Mouse (Mus musculus) gastrocnemius, postnatal 10 days (tissue): ENCODE measurements around the gene Lingo2. TPM values are rescaled to one million over a fixed set of nuclear protein-coding genes. Genes with fewer than 3 reads are reported as not detected.

Experiments used
- microRNA-seq, 2 experiments: library from miRNA; unstranded; fragments of <30 nt; microRNA quantifications; one replicate each; pipeline ENCODE4 v1.2.0; 2021
- total RNA-seq, 2 experiments: library from RNA; stranded (reverse); gene quantifications; 2 replicates each; pipeline ENCODE4 v1.2.3; 2021

Lingo2 gene
- total RNA-seq, 2 experiments from 2014 or later: 0.20 to 0.21 TPM

Small RNA genes lying within 50 kb of the gene (microRNA-seq; reads per million reads assigned to microRNA genes)
- gene Mir873a (0 reads per million in 2 experiments), gene Mir873b (0 reads per million in 2 experiments), gene Mir876 (0 reads per million in 2 experiments)
